Mouse (Mus musculus) bone marrow macrophage, adult 2 months (primary cell): ENCODE results near the gene Npy.

Source experiments
- CTCF ChIP-seq: IDR thresholded peaks from 2 replicates; pipeline ENCODE4 v1.5.1; 2012; ENCODE audit warnings: low read depth, mild to moderate bottlenecking, low read length, moderate library complexity
- POLR2A ChIP-seq: IDR thresholded peaks from 2 replicates; pipeline ENCODE4 v1.6.1; 2012; ENCODE audit warnings: mild to moderate bottlenecking, low read depth, low read length, borderline replicate concordance

DNA sequence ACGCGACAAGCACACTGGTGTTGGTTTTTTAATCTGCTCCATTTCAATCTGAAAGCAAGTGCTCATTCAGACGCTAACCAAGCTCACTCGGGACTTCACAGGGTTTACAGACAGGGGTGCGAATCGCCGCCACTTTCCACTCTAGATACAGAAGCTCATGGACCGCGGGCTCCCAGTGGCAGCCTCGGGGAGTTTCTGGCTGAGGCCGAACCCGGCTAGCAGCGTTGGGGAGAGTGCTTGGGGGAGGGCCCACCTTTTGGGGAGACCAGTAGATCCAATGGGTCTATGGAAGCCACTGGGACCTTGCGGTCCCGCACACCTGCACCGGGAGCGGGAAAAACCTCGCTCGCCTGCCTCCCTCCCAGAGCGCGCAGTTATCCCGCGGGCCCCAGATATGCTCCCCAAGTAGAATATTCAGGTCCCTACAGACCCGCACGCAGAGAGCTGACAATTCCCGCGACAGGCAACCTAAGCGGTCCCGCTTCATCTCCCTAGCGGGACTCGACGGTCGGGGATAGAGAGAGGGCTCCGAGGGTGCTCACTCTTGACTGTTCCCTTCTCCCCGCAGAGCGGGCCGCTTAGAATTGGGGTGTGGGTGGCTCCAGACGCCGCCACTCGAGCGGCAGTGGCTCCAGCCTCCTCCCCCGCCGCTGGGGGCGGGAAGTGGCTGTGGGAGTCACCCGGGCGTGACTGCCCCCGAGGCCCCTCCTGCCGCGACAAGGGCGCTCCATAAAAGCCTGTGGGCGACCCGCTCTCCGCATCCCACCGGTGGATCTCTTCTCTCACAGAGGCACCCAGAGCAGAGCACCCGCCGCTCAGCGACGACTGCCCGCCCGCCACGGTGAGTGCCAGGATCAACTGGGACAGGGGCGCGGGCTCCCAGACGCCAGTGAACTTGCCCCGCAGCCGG is at the start of gene Npy:
- TF ChIP-seq CTCF, result no peak
- no peak for TF ChIP-seq POLR2A
